Comparison of ENCODE assay signal across 11 mouse cellular contexts in the genomic region with DNA sequence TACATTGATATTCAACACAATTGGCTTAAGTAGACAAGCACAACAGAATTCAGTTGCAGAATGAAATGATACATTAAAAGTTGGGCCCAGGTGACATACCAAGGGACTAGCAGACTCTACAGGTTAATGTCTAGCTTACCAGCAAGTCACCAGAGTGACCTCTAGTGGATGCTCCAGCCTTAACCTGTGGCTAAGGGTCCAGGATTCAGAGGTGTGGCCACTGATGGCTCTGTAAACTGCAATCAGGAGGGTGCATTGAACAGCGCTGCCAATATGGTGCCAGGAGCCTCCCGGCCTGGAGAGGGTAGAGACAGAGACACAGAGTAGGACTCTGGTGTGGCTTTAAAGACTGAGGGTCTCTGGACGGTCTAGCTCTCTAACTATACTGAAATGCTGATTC. TPM values are rescaled to one million over a fixed set of nuclear protein-coding genes. Genes with fewer than 3 reads are reported as not detected.
A peak's percentile ranks its signal among the peaks of the same experiment; 100 is the strongest.
DNase-seq lines count a peak whose midpoint lies in the region; ATAC-seq lines count a peak whose summit lies in the region.
"Had no signal": no experiment of that assay in that cellular context is flagged by ENCODE, and none has a peak within 500 bp of the region (broad histone marks: within the 10 kb centered on the region; RNA-seq: fewer than 3 reads in every experiment).

No protein-coding gene starts in this region.

- H3K4me2 ChIP-seq in embryonic facial prominence, embryonic 11.5 days (ENCODE audit: low read depth, low read length) = no peak overlapping the region
- no peak overlapping the region for H3K4me2 ChIP-seq in liver, embryonic 13.5 days
- H3K4me2 ChIP-seq: heart, embryonic 15.5 days; neural tube, embryonic 13.5 days had no signal

- H3K27ac ChIP-seq in embryonic facial prominence, embryonic 11.5 days (replicated peaks; ENCODE audit: low read depth, low read length) = no peak overlapping the region
- no peak overlapping the region for H3K27ac ChIP-seq in embryonic facial prominence, embryonic 10.5 days (replicated peaks)
- no peak overlapping the region for H3K27ac ChIP-seq in liver, embryonic 13.5 days
- H3K27ac ChIP-seq in heart, embryonic 10.5 days = no peak overlapping the region
- H3K27ac ChIP-seq: heart, embryonic 15.5 days; neural tube, embryonic 13.5 days had no signal

- ATAC-seq in embryonic facial prominence, embryonic 11.5 days (replicated peaks; ENCODE audit: insufficient number of reproducible peaks, low FRiP score, low TSS enrichment, low read depth) = 0 out of 2 replicates have a peak, but pooled peaks have one; percentile 56
- peak; percentile 42; the same call in 1 of the 2 replicates for ATAC-seq in common myeloid progenitor, adult 5-6 weeks (replicated peaks; ENCODE audit: low read depth, poor library complexity, severe bottlenecking)
- ATAC-seq in liver, embryonic 13.5 days (ENCODE audit: low read depth) = no peak

- H3K27me3 ChIP-seq in embryonic facial prominence, embryonic 11.5 days (ENCODE audit: control insufficient read depth, insufficient read depth, low read length) = no peaks in the 10 kb centered on the region
- no peaks in the 10 kb centered on the region for H3K27me3 ChIP-seq in embryonic facial prominence, embryonic 10.5 days (replicated peaks; ENCODE audit: low read depth, poor library complexity, severe bottlenecking)
- no peaks in the 10 kb centered on the region for H3K27me3 ChIP-seq in liver, embryonic 13.5 days
- no peaks in the 10 kb centered on the region for H3K27me3 ChIP-seq in heart, embryonic 10.5 days (ENCODE audit: insufficient read depth, poor library complexity, severe bottlenecking)
- H3K27me3 ChIP-seq: heart, embryonic 15.5 days; neural tube, embryonic 13.5 days had no signal

- H3K4me1 ChIP-seq in embryonic facial prominence, embryonic 11.5 days (ENCODE audit: control insufficient read depth, insufficient read depth, low read length) = no peaks in the 10 kb centered on the region
- H3K4me1 ChIP-seq in embryonic facial prominence, embryonic 10.5 days = peaks cover 12% of the 10 kb centered on the region
- no peaks in the 10 kb centered on the region for H3K4me1 ChIP-seq in liver, embryonic 13.5 days (replicated peaks)
- 0 out of 2 replicates have a peak, but pooled peaks cover 1% of the 10 kb centered on the region for H3K4me1 ChIP-seq in heart, embryonic 10.5 days
- H3K4me1 ChIP-seq: neural tube, embryonic 13.5 days had no signal

- peak; percentile 18 for DNase-seq in embryonic facial prominence, embryonic 11.5 days (ENCODE audit: low spot score)
- DNase-seq in embryonic facial prominence, embryonic 10.5 days (ENCODE audit: low spot score) = no peak
- peak; percentile 28 to 36 for DNase-seq in B cell, adult 2 months
- DNase-seq in liver, embryonic 13.5 days = peak; percentile 9
- no peak for DNase-seq in right cerebral cortex, adult 2 months (ENCODE audit: low spot score in 2 of 2)
- no peak for DNase-seq in heart, embryonic 10.5 days (ENCODE audit: low spot score)
- no peak for DNase-seq in layer of hippocampus, adult 11-12 months (ENCODE audit: low spot score)

- H3K36me3 ChIP-seq in embryonic facial prominence, embryonic 11.5 days (replicated peaks; ENCODE audit: control insufficient read depth, insufficient read depth, low read depth, low read length) = no peaks in the 10 kb centered on the region
- no peaks in the 10 kb centered on the region for H3K36me3 ChIP-seq in embryonic facial prominence, embryonic 10.5 days (replicated peaks)
- no peaks in the 10 kb centered on the region for H3K36me3 ChIP-seq in liver, embryonic 13.5 days
- no peaks in the 10 kb centered on the region for H3K36me3 ChIP-seq in heart, embryonic 10.5 days
- H3K36me3 ChIP-seq: G1E; heart, embryonic 15.5 days; neural tube, embryonic 13.5 days had no signal

- H3K9me3 ChIP-seq in embryonic facial prominence, embryonic 11.5 days (replicated peaks; ENCODE audit: control insufficient read depth, low read length) = no peaks in the 10 kb centered on the region
- H3K9me3 ChIP-seq in embryonic facial prominence, embryonic 10.5 days = no peaks in the 10 kb centered on the region
- no peaks in the 10 kb centered on the region for H3K9me3 ChIP-seq in liver, embryonic 13.5 days (replicated peaks)
- H3K9me3 ChIP-seq in heart, embryonic 10.5 days = no peaks in the 10 kb centered on the region
- H3K9me3 ChIP-seq: G1E; heart, embryonic 15.5 days; neural tube, embryonic 13.5 days had no signal

- H3K9ac ChIP-seq in embryonic facial prominence, embryonic 11.5 days (replicated peaks; ENCODE audit: low read length) = no peak overlapping the region
- no peak overlapping the region for H3K9ac ChIP-seq in liver, embryonic 13.5 days
- H3K9ac ChIP-seq: heart, embryonic 15.5 days; neural tube, embryonic 13.5 days had no signal

- H3K4me3 ChIP-seq in embryonic facial prominence, embryonic 11.5 days (ENCODE audit: low read depth, low read length) = no peak overlapping the region
- H3K4me3 ChIP-seq in embryonic facial prominence, embryonic 10.5 days = no peak overlapping the region
- H3K4me3 ChIP-seq in liver, embryonic 13.5 days (replicated peaks) = no peak overlapping the region
- H3K4me3 ChIP-seq in heart, embryonic 10.5 days = no peak overlapping the region
- H3K4me3 ChIP-seq: heart, embryonic 15.5 days; neural tube, embryonic 13.5 days had no signal

- WGBS in embryonic facial prominence, embryonic 11.5 days = 14% methylated on average over 3 of the region's 3 CpGs
- WGBS in embryonic facial prominence, embryonic 10.5 days = 25% methylated on average over 3 of the region's 3 CpGs
- WGBS in liver, embryonic 13.5 days (ENCODE audit: insufficient replicate concordance) = 23% methylated on average over 3 of the region's 3 CpGs
- 9% methylated on average over 3 of the region's 3 CpGs for WGBS in heart, embryonic 10.5 days

RNA-seq across cellular contexts. Expression of gene Serpinb1b, which starts 2.0 kb away (rescaled TPM):
- polyA plus RNA-seq in embryonic facial prominence, embryonic 11.5 days (2014; fragmentation: Nextera tagmentation; extraction: Ambion mirVana) = 0.15 and 0.32 TPM in 2 replicates
- polyA plus RNA-seq in embryonic facial prominence, embryonic 10.5 days (2016; fragmentation: Nextera tagmentation; extraction: Ambion mirVana) = 0.28 and 0.59 TPM in 2 replicates
- not detected in 2 replicates for total RNA-seq in common myeloid progenitor, adult 5-6 weeks (2017)
- polyA plus RNA-seq in liver, embryonic 13.5 days (2015; fragmentation: Nextera tagmentation; extraction: Ambion mirVana) = not detected in 2 replicates
- polyA plus RNA-seq in heart, embryonic 10.5 days (2016; fragmentation: Nextera tagmentation; extraction: Ambion mirVana) = not detected in 2 replicates
- total RNA-seq: G1E had no signal
- polyA plus RNA-seq: G1E had no signal

RNA-seq across cellular contexts. Expression of gene Serpinb9b, which starts 53.1 kb away (rescaled TPM):
- polyA plus RNA-seq in embryonic facial prominence, embryonic 11.5 days (2014; fragmentation: Nextera tagmentation; extraction: Ambion mirVana) = 0.20 TPM in 1 of 2 replicates, not detected in the other
- not detected in 2 replicates for polyA plus RNA-seq in embryonic facial prominence, embryonic 10.5 days (2016; fragmentation: Nextera tagmentation; extraction: Ambion mirVana)
- total RNA-seq in common myeloid progenitor, adult 5-6 weeks (2017) = not detected in 2 replicates
- polyA plus RNA-seq in liver, embryonic 13.5 days (2015; fragmentation: Nextera tagmentation; extraction: Ambion mirVana) = 0.10 TPM in 1 of 2 replicates, not detected in the other
- 0.92 and 1.0 TPM in 2 replicates for polyA plus RNA-seq in heart, embryonic 10.5 days (2016; fragmentation: Nextera tagmentation; extraction: Ambion mirVana)
- polyA plus RNA-seq: G1E had no signal

Comparison
In these comparisons a context has a peak if more than half of its experiments do, and no peak if none do; other contexts are left out.
1. DNase-seq: peak in embryonic facial prominence, embryonic 11.5 days (single experiment), B cell, adult 2 months (2 of 2) and liver, embryonic 13.5 days (single experiment); none in embryonic facial prominence, embryonic 10.5 days (single experiment), right cerebral cortex, adult 2 months (0 of 2), heart, embryonic 10.5 days (single experiment) and layer of hippocampus, adult 11-12 months (single experiment).